Mouse (Mus musculus) cerebellum, adult 2 months (tissue): ENCODE measurements at regions not wholly inside any gene's neighbourhood (a gene's known extent, or its start where the extent isn't known, plus 50 kb on each side); places are given as distances from the start of the nearest gene placed in this dataset.

Experiments
- DNase-seq, 2 experiments: peaks; one replicate each; pipeline ENCODE4 v3.0.0; 2021
- H3K27ac ChIP-seq: fragments of 200-500 bp; 2 replicates; pipeline ENCODE4 v1.5.1; 2012; ENCODE audit warnings: low read length, control low read depth, inconsistent platforms; ENCODE audit not compliant: insufficient read depth
- H3K27me3 ChIP-seq: fragments of 200-500 bp; 2 replicates; pipeline ENCODE4 v1.6.1; 2012; ENCODE audit warnings: inconsistent platforms, mild to moderate bottlenecking, low read length, moderate library complexity; ENCODE audit not compliant: control insufficient read depth, insufficient read depth
- H3K4me1 ChIP-seq: fragments of 200-500 bp; 2 replicates; pipeline ENCODE4 v1.6.1; 2011; ENCODE audit warnings: low read length; ENCODE audit not compliant: control insufficient read depth, insufficient read depth
- H3K4me3 ChIP-seq: fragments of 200-500 bp; replicated peaks from 2 replicates; pipeline ENCODE3; 2011; ENCODE audit warnings: mild to moderate bottlenecking, low read depth, low read length, control low read depth; ENCODE audit not compliant: insufficient read depth
- CTCF ChIP-seq: fragments of 200-500 bp; IDR thresholded peaks from 2 replicates; pipeline ENCODE4 v1.5.1; 2011; ENCODE audit warnings: low read depth, mild to moderate bottlenecking, control low read depth, low read length, moderate library complexity, borderline replicate concordance; ENCODE audit not compliant: insufficient read depth
- POLR2A ChIP-seq: fragments of 200-500 bp; IDR thresholded peaks from 2 replicates; pipeline ENCODE4 v1.6.1; 2011; ENCODE audit warnings: low read length, control low read depth, borderline replicate concordance; ENCODE audit not compliant: insufficient read depth
- WGBS: fragments of 180-500 bp; shearing (Covaris S2); methylation state at CpG from one replicate; pipeline ENCODE4 v1.1.7; 2018; 5-methylcytosine and 5-hydroxymethylcytosine counted together

- 79% methylated on average over 8 of the region's 8 CpGs for WGBS
- no peak overlapping the region for H3K4me3 ChIP-seq
- no peak overlapping the region for H3K27ac ChIP-seq
Measured at GRCm38 (mm10) chr6:32703466-32703865, 115.5 kb upstream of the Plxna4 start.

GRCm38 (mm10) chr6:32702245-32702791 lies 114.3 kb upstream of the Plxna4 start:
- Histone ChIP-seq H3K4me1 (peaks cover 15% of the 10 kb centered on the region; the same call in 1 of the 2 replicates), H3K27ac (no peak overlapping the region), H3K27me3 (no peaks in the 10 kb centered on the region), H3K4me3 (no peak overlapping the region)
- 14% methylated on average over 11 of the region's 11 CpGs for WGBS
- no peak for TF ChIP-seq POLR2A
- TF ChIP-seq CTCF, result no peak
- DNase-seq, result peak; percentile 64 to 86

More at GRCm38 (mm10) chr6:32703466-32703865, 115.5 kb upstream of the Plxna4 start:
- H3K27me3 ChIP-seq, result no peaks in the 10 kb centered on the region
- no peak for DNase-seq
- no peak for TF ChIP-seq CTCF
- TF ChIP-seq POLR2A, result no peak
- H3K4me1 ChIP-seq, result peaks cover 15% of the 10 kb centered on the region; the same call in 1 of the 2 replicates

- Histone ChIP-seq H3K27me3 (no peaks in the 10 kb centered on the region), H3K27ac (no peak overlapping the region), H3K4me1 (peaks cover 15% of the 10 kb centered on the region; the same call in 1 of the 2 replicates), H3K4me3 (no peak overlapping the region)
- TF ChIP-seq POLR2A, result no peak
- no peak for TF ChIP-seq CTCF
- 96% methylated on average over 1 of the region's 1 CpGs for WGBS
- DNase-seq, result no peak
Measured at GRCm38 (mm10) chr6:32699811-32700210, 111.8 kb upstream of the Plxna4 start.

- WGBS, result 37% methylated on average over 3 of the region's 3 CpGs
- H3K4me3 ChIP-seq, result no peak overlapping the region
- peaks cover 9% of the 10 kb centered on the region; the same call in 1 of the 2 replicates for H3K4me1 ChIP-seq
- H3K27me3 ChIP-seq, result no peaks in the 10 kb centered on the region
- DNase-seq, result peak; percentile 23 to 66
- TF ChIP-seq CTCF, result no peak
- TF ChIP-seq POLR2A, result no peak
- H3K27ac ChIP-seq, result no peak overlapping the region
Measured at GRCm38 (mm10) chr6:32697771-32698270, 109.8 kb upstream of the Plxna4 start.

- Histone ChIP-seq H3K4me3 (no peak overlapping the region), H3K4me1 (no peaks in the 10 kb centered on the region; the same call in 1 of the 2 replicates), H3K27ac (no peak overlapping the region), H3K27me3 (no peaks in the 10 kb centered on the region)
- no peak for TF ChIP-seq CTCF
- no peak for TF ChIP-seq POLR2A
- WGBS, result 94% methylated on average over 2 of the region's 2 CpGs
- DNase-seq, result no peak
Measured at GRCm38 (mm10) chr6:32696037-32696436, 108.0 kb upstream of the Plxna4 start.

GRCm38 (mm10) chr6:32672552-32672951 lies 84.6 kb upstream of the Plxna4 start:
- no peak overlapping the region for H3K4me3 ChIP-seq
- DNase-seq, result no peak
- 99% methylated on average over 6 of the region's 6 CpGs for WGBS
- H3K4me1 ChIP-seq, result no peaks in the 10 kb centered on the region
- TF ChIP-seq CTCF (no peak), POLR2A (no peak)
- no peak overlapping the region for H3K27ac ChIP-seq
- no peaks in the 10 kb centered on the region for H3K27me3 ChIP-seq

GRCm38 (mm10) chr6:32659743-32660142 lies 71.8 kb upstream of the Plxna4 start:
- no peak for DNase-seq
- Histone ChIP-seq H3K27ac (no peak overlapping the region), H3K4me3 (no peak overlapping the region), H3K27me3 (no peaks in the 10 kb centered on the region), H3K4me1 (no peaks in the 10 kb centered on the region)
- TF ChIP-seq POLR2A, result no peak
- no peak for TF ChIP-seq CTCF

- Histone ChIP-seq H3K4me1 (no peaks in the 10 kb centered on the region), H3K4me3 (no peak overlapping the region), H3K27ac (no peak overlapping the region), H3K27me3 (no peaks in the 10 kb centered on the region)
- TF ChIP-seq CTCF (no peak), POLR2A (no peak)
- no peak for DNase-seq
Measured at GRCm38 (mm10) chr6:32657378-32657777, 69.4 kb upstream of the Plxna4 start.
